Mouse (Mus musculus) lung, adult 10 weeks (tissue): Measurements from ENCODE around the gene Serpinb3a. TPM values are rescaled to one million over a fixed set of nuclear protein-coding genes. Genes with fewer than 3 reads are reported as not detected.

Experiments
- polyA plus RNA-seq: library from polyadenylated mRNA; stranded (reverse); fragments of 350-450 nt; fragmentation: Illumina TruSeq; extraction: RNeasy Lipid Tissue Mini Kit (QIAGEN cat#74804); gene quantifications from one replicate; pipeline ENCODE4 v1.2.3, GENCODE M21; 2014; ENCODE audit warnings: low read depth, low replicate concordance; ENCODE audit not compliant: insufficient read depth

Serpinb3a gene
- polyA plus RNA-seq, result not detected

DNA sequence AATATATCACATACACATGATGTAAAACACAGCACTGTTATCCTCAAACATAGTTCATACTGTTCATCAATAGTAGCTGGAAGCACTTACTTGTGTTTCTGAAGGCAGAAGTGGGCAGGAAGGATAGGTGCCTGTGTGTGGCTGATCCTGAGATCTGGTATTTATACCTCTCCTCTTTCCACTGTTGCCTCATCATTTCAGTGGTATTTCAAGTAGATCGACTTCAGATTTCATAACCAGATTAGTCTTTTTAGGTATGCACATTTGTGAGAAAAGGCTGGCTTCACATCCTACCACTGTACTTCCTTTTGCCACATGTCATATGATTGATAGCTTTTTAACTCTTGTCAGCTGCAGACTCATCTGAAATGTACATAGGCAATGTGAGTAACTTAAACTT lies at the start of gene Serpinb3a:
Gene Serpinb3a (minus strand): TSS at position 101 of the 400 bp plus-strand sequence.

DNA sequence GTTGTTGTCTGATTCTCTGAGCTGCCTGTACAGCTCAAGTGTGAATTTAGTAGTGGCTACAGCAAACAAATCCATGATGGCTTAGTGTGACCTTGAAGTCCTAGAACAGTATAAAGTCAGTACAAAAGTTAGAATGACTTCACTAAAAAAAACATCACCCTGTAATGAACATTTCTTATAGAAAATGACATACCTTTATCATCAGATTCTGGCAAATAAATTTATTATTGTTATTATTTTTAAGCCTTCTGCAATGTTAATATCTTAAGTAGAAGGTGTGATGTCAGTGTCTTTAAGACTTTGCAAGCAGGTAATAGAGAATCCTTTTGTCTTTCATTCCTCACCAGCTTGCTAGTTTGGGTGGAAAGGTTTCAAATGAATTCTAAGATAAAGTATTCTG lies 31.3 kb upstream of the Serpinb3a start, which contains the start of gene Serpinb3d:
Gene Serpinb3d (minus strand): TSS at position 101 of the 400 bp plus-strand sequence.

Other genes starting within 250 kb of the Serpinb3a start
- not detected for gene Serpinb5, start 191.1 kb downstream of the Serpinb3a start, polyA plus RNA-seq
- gene Serpinb12, start 117.9 kb downstream of the Serpinb3a start, polyA plus RNA-seq, result not detected
- not detected for gene Serpinb13, start 71.3 kb downstream of the Serpinb3a start, polyA plus RNA-seq
- not detected for gene Serpinb3d, start 31.2 kb upstream of the Serpinb3a start, polyA plus RNA-seq
- not detected for gene Serpinb3b, start 226.1 kb upstream of the Serpinb3a start, polyA plus RNA-seq
- not detected for gene Serpinb3c, start 226.1 kb upstream of the Serpinb3a start, polyA plus RNA-seq